Mouse (Mus musculus) embryo, embryonic 10 days (tissue): Measurements from ENCODE around the gene Rad51b.

ENCODE experiments used
- DNase-seq: peaks from one replicate; pipeline ENCODE4 v3.0.0-alpha.2; 2015; ENCODE audit warnings: low spot score

Gene Rad51b

GRCm38 (mm10) chr12:79381489-79381888 lies 84.4 kb downstream of the Rad51b start:
- no peak for DNase-seq

- DNase-seq, result no peak
Observed at GRCm38 (mm10) chr12:79382416-79382815, 85.3 kb downstream of the Rad51b start.

DNA sequence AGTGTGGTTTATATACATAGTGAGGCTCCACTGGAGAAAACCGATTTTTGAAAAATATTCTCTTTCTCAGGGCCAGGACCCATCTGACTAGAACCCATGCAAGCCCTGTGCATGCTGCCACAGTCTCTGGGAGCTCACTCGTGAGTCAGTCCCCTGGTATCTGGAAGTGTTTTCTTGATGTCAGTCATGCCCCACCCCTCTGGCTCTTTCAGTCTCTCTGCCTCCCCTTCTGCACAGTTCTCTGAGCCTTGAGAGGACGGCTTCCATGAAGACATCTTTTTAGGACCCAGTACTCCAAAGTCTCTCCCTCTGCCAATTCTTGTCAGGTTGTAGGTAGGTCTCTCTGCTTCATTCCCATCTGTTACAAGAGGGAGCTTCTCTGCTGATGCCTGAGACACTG lies 86.5 kb downstream of the Rad51b start:
- no peak for DNase-seq

DNA sequence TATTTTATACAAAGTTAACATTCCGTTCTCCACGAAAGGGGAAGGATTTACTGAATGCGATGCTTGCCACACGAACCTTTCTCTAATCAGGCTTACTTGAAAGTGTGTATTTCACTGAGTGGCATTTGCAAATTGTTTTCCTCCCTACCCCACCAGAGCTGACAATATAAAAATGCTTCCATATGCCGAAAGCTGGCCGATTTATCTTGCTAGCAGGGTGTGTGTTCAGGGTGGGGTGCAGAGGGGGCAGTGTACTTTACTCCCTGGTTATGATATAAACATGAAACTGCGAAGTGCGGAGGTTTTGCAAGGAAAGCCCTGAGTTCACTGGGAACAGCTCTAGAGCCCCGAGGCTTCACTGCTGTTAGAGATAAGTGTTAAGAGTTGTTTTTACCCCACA lies 87.7 kb downstream of the Rad51b start:
- DNase-seq, result no peak

DNA sequence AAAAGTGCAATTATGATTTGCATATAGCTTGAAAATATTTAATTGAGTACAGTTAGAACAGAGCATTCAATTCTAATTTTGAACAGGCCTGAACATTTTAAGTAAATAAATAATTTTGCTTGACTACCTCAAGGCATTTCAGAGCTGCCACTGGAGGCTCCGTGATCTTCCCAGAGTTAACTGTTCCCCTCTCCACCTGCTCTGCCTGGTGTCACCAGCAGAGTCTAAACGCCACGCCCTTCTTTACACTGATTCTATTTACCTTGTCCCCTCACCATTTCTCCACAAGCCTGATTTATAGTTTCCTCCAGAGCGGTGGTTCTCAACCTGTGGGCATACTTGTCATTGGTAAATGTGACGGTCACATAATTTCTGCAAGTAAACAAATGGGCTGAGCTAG lies 88.1 kb downstream of the Rad51b start:
- DNase-seq, result no peak

DNA sequence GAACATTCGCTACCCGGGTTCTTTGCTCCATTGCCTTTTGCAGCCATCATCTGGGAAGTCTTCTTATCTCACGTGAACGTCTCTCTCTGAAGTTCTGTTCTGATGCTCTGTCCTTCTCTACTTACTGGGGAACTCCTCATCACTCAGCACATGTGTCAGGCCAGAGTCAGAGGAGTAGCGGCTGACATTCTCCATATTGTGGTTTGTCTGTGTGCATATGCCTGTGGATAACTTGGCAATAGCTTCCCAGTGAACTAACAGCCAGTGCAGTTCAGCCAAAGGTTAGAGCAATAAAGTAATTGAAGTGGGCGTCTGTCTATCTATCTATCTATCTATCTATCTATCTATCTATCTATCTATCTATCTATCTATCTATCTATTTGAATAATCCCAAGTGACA lies 90.8 kb downstream of the Rad51b start:
- DNase-seq, result no peak

- no peak for DNase-seq
Observed at GRCm38 (mm10) chr12:79389251-79389650, 92.2 kb downstream of the Rad51b start.

- DNase-seq, result peak; percentile 39
Observed at GRCm38 (mm10) chr12:79389971-79390370, 92.9 kb downstream of the Rad51b start.

DNA sequence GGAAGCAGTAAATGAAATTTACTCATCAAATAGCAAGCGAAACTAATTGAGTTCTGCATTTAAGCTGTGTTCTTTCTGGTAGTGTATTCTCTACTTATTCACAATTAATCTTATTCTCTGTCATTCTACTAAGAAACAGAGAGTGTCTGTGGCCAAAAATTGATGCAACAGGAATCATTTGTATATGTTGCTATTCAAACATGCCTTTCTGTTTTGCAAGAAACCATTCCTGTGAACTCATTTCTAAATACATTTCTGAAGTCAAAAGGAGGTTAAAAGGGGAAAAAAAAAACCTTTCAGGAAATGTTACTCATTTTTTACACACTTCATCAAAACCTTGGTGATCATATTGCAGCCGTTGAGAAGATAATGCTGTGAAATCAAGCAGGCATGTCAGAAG lies 96.6 kb downstream of the Rad51b start:
- DNase-seq, result no peak

DNA sequence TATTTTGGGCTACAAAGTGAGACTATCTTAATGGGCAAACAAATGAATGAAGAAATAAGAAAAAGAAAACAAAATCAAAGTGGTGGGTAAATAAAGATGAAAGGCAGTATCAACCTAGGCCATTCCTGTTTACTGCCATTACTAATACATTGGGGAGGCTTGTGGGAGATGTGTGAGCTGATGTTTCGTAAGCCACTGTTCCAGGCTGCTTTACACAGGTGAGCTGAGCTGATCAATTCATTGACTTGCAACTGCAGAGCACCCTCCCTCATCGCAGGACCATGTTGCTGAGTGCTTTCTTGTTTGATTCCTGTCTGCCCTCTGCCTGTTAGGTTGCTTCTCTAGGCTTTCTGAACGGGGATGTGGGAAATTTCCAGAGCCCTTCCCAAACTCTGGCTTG lies 106.9 kb downstream of the Rad51b start:
- DNase-seq, result no peak

GRCm38 (mm10) chr12:79404494-79404893 lies 107.4 kb downstream of the Rad51b start:
- no peak for DNase-seq

DNA sequence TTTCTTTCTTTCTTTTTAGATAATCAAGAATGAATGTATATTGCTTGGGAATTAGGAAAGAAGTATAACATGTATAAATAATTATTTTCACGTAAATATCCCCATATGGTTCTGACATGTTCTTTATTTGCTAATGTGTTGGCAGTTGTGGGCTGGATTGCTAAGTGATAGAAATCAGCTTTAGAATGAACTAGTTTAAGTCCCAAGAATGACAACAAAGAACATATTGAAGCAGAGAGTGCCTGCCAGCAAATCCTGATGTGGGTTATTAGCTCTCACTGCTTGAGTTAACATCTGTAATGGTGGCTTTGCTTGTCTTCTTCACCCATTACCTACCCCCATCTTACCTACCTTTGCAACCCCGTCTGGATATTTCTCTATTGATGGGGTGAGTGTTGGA lies 111.6 kb downstream of the Rad51b start:
- no peak for DNase-seq

DNA sequence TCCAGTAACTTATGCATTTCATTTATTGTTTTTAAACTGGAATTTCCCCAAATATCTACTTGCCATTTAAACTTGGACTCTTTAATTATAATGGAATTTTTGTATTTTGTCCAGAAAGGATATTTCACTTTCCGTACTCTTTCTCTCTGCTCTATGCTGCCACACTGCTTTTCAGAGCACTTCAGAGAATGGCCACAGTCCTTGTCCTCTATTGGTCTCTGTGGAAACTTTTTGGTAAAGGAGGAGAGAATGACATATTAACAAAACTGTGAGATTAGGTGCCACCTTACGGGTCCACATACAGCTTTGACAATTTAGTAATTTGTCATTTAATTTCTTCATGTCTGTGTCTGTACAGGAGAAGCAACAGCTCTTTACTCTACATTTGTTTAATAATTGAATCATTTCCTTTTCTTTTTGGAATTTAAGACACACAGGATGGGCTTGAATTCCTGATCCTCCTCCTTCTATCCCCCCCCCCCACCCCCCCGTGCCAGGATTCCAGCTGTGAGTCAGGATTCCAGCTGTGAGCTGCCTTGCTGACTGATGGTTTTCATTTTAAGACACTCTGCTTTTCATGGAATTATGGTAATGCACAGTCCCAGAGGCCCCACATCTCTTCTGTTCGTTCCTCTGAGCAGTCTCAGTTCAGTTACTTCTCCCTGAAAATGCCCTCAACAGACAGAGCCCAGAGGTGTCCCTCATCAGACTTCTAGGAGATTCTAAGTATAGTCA lies 112.2 kb downstream of the Rad51b start:
- no peak for DNase-seq

DNA sequence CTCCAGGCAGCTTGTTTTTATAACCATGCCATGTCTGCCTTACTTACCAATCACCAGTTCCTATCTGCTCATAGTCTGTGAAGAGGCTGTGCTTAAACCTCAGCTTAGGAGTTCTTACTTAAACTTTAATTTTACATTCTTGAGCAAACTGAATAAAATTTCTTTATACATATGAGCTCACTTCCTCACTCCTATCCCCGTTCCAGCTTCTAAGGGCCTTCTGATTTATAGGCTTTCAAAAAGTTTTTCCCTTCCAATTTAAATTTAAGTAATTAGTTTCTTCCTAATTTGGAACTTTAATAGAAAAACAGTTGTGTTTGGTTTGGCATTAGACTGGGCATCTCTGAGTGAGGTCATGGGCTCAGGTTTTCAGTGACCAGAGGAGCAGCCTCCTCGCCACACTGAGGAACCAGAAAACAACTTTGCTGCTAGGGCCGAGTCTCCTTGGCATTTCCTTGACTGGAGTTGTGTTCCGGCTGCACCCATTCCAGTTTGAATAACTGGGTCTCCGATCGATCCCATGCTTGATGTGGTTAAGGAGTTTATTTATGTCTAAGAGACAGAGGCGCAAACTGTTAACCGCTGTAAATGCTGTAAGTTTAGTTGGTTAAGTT lies 115.9 kb downstream of the Rad51b start:
- no peak for DNase-seq

DNA sequence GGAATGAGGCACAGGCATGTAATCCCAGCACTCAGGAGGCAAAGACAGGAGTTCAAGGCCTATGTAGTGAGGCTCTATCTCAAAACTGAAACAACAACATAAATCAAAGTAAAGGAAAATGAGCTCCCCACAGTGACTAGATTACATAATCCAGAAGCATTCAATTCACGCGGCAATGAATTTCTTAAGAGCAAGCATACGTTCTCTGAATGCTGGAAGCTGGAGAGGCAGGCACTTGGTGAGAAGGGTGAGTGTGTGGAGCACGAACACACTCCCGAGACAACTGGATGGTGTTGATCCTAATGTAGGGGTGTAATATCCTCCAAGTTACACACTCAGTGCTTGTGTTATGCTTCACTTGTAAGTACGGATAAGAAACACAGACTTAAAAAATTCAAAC lies 120.3 kb downstream of the Rad51b start:
- no peak for DNase-seq

- no peak for DNase-seq
Observed at GRCm38 (mm10) chr12:79420605-79421004, 123.5 kb downstream of the Rad51b start.

- DNase-seq, result no peak
Observed at GRCm38 (mm10) chr12:79429507-79430291, 132.6 kb downstream of the Rad51b start.

DNA sequence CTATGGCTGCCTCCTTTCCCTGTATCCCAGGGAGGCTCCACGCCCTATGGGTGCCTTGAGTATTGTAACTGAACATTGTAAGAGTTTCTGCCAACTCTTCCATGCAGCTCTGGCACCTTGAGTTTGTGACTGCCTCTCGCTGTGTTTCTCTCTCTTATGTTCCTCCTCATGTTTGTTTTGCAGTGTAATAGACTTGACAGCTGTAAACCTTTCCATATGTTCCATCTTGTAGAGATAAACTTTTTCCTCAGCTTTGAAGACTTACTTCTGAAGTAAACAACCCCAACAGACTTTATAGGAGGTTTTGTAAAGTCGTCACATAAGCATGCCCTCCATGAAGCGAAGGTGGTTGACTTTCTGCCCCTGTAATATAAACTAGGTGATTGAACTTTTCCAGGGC lies 134.1 kb downstream of the Rad51b start:
- DNase-seq, result no peak

GRCm38 (mm10) chr12:79433724-79434442 lies 136.8 kb downstream of the Rad51b start:
- DNase-seq, result no peak

- no peak for DNase-seq
Observed at GRCm38 (mm10) chr12:79435474-79435873, 138.4 kb downstream of the Rad51b start.

DNA sequence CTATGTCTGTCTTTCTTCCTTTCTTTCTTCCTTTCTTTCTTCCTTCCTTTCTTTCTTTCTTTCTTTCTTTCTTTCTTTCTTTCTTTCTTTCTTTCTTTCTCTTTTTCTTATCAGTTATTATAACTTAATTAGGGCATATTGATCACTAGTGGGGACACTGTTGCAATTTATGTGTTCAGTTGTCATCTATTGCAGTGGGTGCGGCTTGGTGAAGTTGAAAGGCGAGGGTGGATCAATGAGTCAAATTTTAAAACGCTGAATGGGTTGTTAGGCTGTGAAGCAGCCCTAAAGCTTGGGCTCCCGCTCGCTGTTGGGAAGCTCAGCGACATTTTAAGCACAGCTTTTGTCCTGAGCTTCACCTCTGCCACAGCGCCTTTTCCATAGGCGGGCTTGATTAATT lies 139.0 kb downstream of the Rad51b start:
- DNase-seq, result no peak

- no peak for DNase-seq
Observed at GRCm38 (mm10) chr12:79436892-79437291, 139.8 kb downstream of the Rad51b start.

DNA sequence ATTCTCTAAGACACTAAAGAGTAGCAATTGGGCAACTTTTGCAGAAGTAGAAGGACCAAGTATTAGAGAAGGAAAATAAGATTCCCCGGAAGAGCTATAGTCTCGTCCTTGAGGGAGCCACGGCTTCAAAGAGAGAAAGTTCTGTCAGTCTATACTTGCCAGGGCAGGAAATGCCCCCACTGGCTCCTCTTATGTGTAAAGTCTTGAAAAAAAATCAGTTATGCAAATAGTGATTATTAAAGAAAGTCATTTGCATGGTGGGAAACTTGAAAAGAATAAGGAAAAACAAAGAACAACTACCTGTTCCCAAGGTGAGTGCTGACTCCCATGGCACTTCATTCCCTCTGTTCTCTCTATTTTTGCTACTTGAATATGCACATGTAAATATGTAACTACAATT lies 140.5 kb downstream of the Rad51b start:
- DNase-seq, result no peak
